Mouse (Mus musculus) lung, postnatal 0 days (tissue): ENCODE data around the gene Srp68. TPM values are rescaled to one million over a fixed set of nuclear protein-coding genes. Genes with fewer than 3 reads are reported as not detected.

Source experiments
- ATAC-seq: fragments of 200-750 bp; cut with Nextera tagmentation; 2 replicates; pipeline ENCODE4 v1.8.0; 2017; ENCODE audit warnings: moderate library complexity
- DNase-seq: peaks from one replicate; pipeline ENCODE4 v3.0.0-alpha.2; 2016; ENCODE audit warnings: low spot score
- H3K27ac ChIP-seq: fragments of 300-500 bp; sonication (generic); 2 replicates; pipeline ENCODE4 v1.5.1; 2014; ENCODE audit warnings: antibody characterized with exemption, mild to moderate bottlenecking, low read length, mixed read lengths
- H3K27me3 ChIP-seq: fragments of 300-500 bp; sonication (generic); replicated peaks from 2 replicates; pipeline ENCODE4 v1.6.1; 2014; ENCODE audit warnings: low read length, mixed read lengths; ENCODE audit not compliant: insufficient read depth
- H3K36me3 ChIP-seq: fragments of 300-500 bp; sonication (generic); 2 replicates; pipeline ENCODE4 v1.6.1; 2014; ENCODE audit warnings: low read length, mixed read lengths; ENCODE audit not compliant: insufficient read depth
- H3K4me1 ChIP-seq: fragments of 300-500 bp; sonication (generic); 2 replicates; pipeline ENCODE4 v1.6.1; 2014; ENCODE audit warnings: antibody characterized with exemption, low read depth, low read length, mixed read lengths; ENCODE audit not compliant: insufficient read depth
- H3K4me2 ChIP-seq: fragments of 300-500 bp; sonication (generic); replicated peaks from 2 replicates; pipeline ENCODE4 v1.6.1; 2014; ENCODE audit warnings: low read depth, mild to moderate bottlenecking, low read length, moderate library complexity, mixed read lengths
- H3K4me3 ChIP-seq: fragments of 300-500 bp; sonication (generic); 2 replicates; pipeline ENCODE4 v1.5.1; 2014; ENCODE audit warnings: low read depth, low read length
- H3K9ac ChIP-seq: fragments of 300-500 bp; sonication (generic); replicated peaks from 2 replicates; pipeline ENCODE4 v1.6.1; 2014; ENCODE audit warnings: low read depth, mild to moderate bottlenecking
- H3K9me3 ChIP-seq: fragments of 300-500 bp; sonication (generic); 2 replicates; pipeline ENCODE4 v1.6.1; 2016; ENCODE audit warnings: low read length, mixed read lengths
- CTCF ChIP-seq: IDR thresholded peaks from 2 replicates; pipeline ENCODE4 v1.5.1; 2016; ENCODE audit warnings: antibody characterized with exemption, mild to moderate bottlenecking
- EP300 ChIP-seq: IDR thresholded peaks from 2 replicates; pipeline ENCODE4 v1.6.1; 2016; ENCODE audit warnings: antibody characterized with exemption, mild to moderate bottlenecking, control low read depth
- WGBS: fragments of 180-500 bp; shearing (Covaris S2); extraction: QIAGEN DNeasy Blood & Tissue Kit; methylation state at CpG from one replicate; pipeline ENCODE4 v1.1.7; 2014; 5-methylcytosine and 5-hydroxymethylcytosine counted together
- polyA plus RNA-seq: library from polyadenylated mRNA; unstranded; fragments of >200 nt; fragmentation: Nextera tagmentation; extraction: Ambion mirVana; gene quantifications from 2 replicates; pipeline ENCODE4 v1.2.1, GENCODE M21; 2015

Gene Srp68
- polyA plus RNA-seq, 1 experiment from 2014 or later: 43.0 TPM

GRCm38 (mm10) chr11:116234901-116235300 is 39.1 kb downstream of the Srp68 start:
- Histone ChIP-seq H3K27ac (no peak overlapping the region), H3K36me3 (no peaks in the 10 kb centered on the region), H3K9me3 (no peaks in the 10 kb centered on the region), H3K27me3 (no peaks in the 10 kb centered on the region), H3K4me2 (no peak overlapping the region), H3K4me3 (no peak overlapping the region), H3K9ac (no peak overlapping the region), H3K4me1 (0 out of 2 replicates have a peak, but pooled peaks cover 3% of the 10 kb centered on the region)
- DNase-seq: no peak
- WGBS: 77% methylated on average over 8 of the region's 8 CpGs
- no peak for TF ChIP-seq CTCF
- no peak for ATAC-seq

- Histone ChIP-seq H3K27me3 (no peaks in the 10 kb centered on the region), H3K4me1 (no peaks in the 10 kb centered on the region), H3K27ac (no peak overlapping the region), H3K9me3 (no peaks in the 10 kb centered on the region), H3K4me2 (no peak overlapping the region), H3K9ac (no peak overlapping the region), H3K36me3 (no peaks in the 10 kb centered on the region), H3K4me3 (no peak overlapping the region)
- TF ChIP-seq CTCF: no peak
- TF ChIP-seq EP300: no peak
- WGBS: 40% methylated on average over 17 of the region's 17 CpGs
- ATAC-seq (no peak), DNase-seq (no peak)
Observed at GRCm38 (mm10) chr11:116232427-116232826, 41.6 kb downstream of the Srp68 start.

GRCm38 (mm10) chr11:116228699-116229098 is 45.3 kb downstream of the Srp68 start:
- WGBS: 60% methylated on average over 4 of the region's 4 CpGs
- DNase-seq (peak; percentile 54), ATAC-seq (peak; percentile 39)
- Histone ChIP-seq H3K27ac (no peak overlapping the region), H3K27me3 (no peaks in the 10 kb centered on the region), H3K9me3 (no peaks in the 10 kb centered on the region), H3K4me1 (no peaks in the 10 kb centered on the region), H3K36me3 (no peaks in the 10 kb centered on the region), H3K4me3 (no peak overlapping the region), H3K4me2 (no peak overlapping the region), H3K9ac (no peak overlapping the region)
- TF ChIP-seq CTCF (no peak), EP300 (no peak)

GRCm38 (mm10) chr11:116226414-116226813 is 47.6 kb downstream of the Srp68 start:
- Histone ChIP-seq H3K4me2 (no peak overlapping the region), H3K4me3 (no peak overlapping the region), H3K4me1 (no peaks in the 10 kb centered on the region), H3K9ac (no peak overlapping the region), H3K36me3 (no peaks in the 10 kb centered on the region), H3K27me3 (peaks cover 7% of the 10 kb centered on the region; the same call in 1 of the 2 replicates), H3K9me3 (no peaks in the 10 kb centered on the region), H3K27ac (no peak overlapping the region)
- no peak for TF ChIP-seq EP300
- peak; percentile 96 for TF ChIP-seq CTCF
- peak; percentile 86 for DNase-seq
- WGBS: 2% methylated on average over 2 of the region's 2 CpGs
- peak; percentile 25; the same call in 1 of the 2 replicates for ATAC-seq

- 21% methylated on average over 23 of the region's 23 CpGs for WGBS
- no peaks in the 10 kb centered on the region for H3K36me3 ChIP-seq
- H3K9me3 ChIP-seq: no peaks in the 10 kb centered on the region
- H3K27me3 ChIP-seq: peaks cover 7% of the 10 kb centered on the region; the same call in 1 of the 2 replicates
- H3K9ac ChIP-seq: no peak overlapping the region
- H3K4me2 ChIP-seq: peak overlapping the region; percentile 56
- no peak for DNase-seq
- no peak for ATAC-seq
- no peak overlapping the region for H3K27ac ChIP-seq
- H3K4me3 ChIP-seq: peak overlapping the region; percentile 28
- H3K4me1 ChIP-seq: peaks cover 9% of the 10 kb centered on the region
- no peak for TF ChIP-seq CTCF
- no peak for TF ChIP-seq EP300
Observed at GRCm38 (mm10) chr11:116222740-116223059, 51.3 kb downstream of the Srp68 start.

- 26% methylated on average over 52 of the region's 53 CpGs for WGBS
- 0 out of 2 replicates have a peak overlapping the region, but pooled peaks have one; percentile 16 for H3K9ac ChIP-seq
- peak overlapping the region; percentile 56 for H3K4me2 ChIP-seq
- TF ChIP-seq CTCF (peak; percentile 28; the same call in 1 of the 2 replicates), EP300 (no peak)
- peaks cover 7% of the 10 kb centered on the region; the same call in 1 of the 2 replicates for H3K27me3 ChIP-seq
- peak overlapping the region; percentile 28 for H3K4me3 ChIP-seq
- peaks cover 9% of the 10 kb centered on the region for H3K4me1 ChIP-seq
- H3K36me3 ChIP-seq: no peaks in the 10 kb centered on the region
- no peak overlapping the region for H3K27ac ChIP-seq
- H3K9me3 ChIP-seq: no peaks in the 10 kb centered on the region
- DNase-seq: no peak
- no peak for ATAC-seq
Observed at GRCm38 (mm10) chr11:116221931-116222739, 51.9 kb downstream of the Srp68 start.
